Mouse (Mus musculus): ENCODE data around the gene Vmn1r236. TPM values are rescaled to one million over a fixed set of nuclear protein-coding genes. Genes with fewer than 3 reads are reported as not detected.
A peak's percentile ranks its signal among the peaks of the same experiment; 100 is the strongest.

Gene Vmn1r236
- polyA plus RNA-seq (2012; rRNA removed) (not detected in 2 replicates), polyA plus RNA-seq (2014; fragmentation: Nextera tagmentation; extraction: Ambion mirVana) (not detected in 2 replicates)

- TF ChIP-seq POLR2A (IDR thresholded peaks at IDR 0.05; ENCODE audit: borderline replicate concordance, extremely low read depth, insufficient read depth, insufficient read length) = no peak
- ATAC-seq (ENCODE audit: low FRiP score, low read depth) (no peak), DNase-seq (ENCODE audit: low spot score) (no peak)
- Histone ChIP-seq H3K9me3 (ENCODE audit: control insufficient read depth, low read length) (no peaks in the 10 kb centered on the region), H3K4me3 (replicated peaks; ENCODE audit: low read length) (no peak within 1 kb of the TSS), H3K4me2 (replicated peaks; ENCODE audit: low read depth, low read length, severe bottlenecking) (no peak within 1 kb of the TSS), H3K36me3 (ENCODE audit: control insufficient read depth, insufficient read depth, low read length) (no peaks in the 10 kb centered on the region), H3K27me3 (ENCODE audit: control insufficient read depth, insufficient read depth, low read length) (no peaks in the 10 kb centered on the region), H3K9ac (ENCODE audit: low read depth, low read length, severe bottlenecking) (no peak within 1 kb of the TSS), H3K4me1 (ENCODE audit: control insufficient read depth, insufficient read depth, low read length) (no peaks in the 10 kb centered on the region), H3K27ac (replicated peaks; ENCODE audit: low read depth, low read length) (no peak within 1 kb of the TSS)
- WGBS = 76% methylated on average over 3 of the region's 3 CpGs
These were observed at the start of gene Vmn1r236 for GRCm38 (mm10) chr17:21282642-21283041. Vmn1r236 (plus strand) TSS chr17:21282942.

- Histone ChIP-seq H3K4me3 (replicated peaks; ENCODE audit: low read length) (no peak within 1 kb of the TSS), H3K4me1 (ENCODE audit: control insufficient read depth, insufficient read depth, low read length) (no peaks in the 10 kb centered on the region), H3K9me3 (ENCODE audit: control insufficient read depth, low read length) (no peaks in the 10 kb centered on the region), H3K9ac (ENCODE audit: low read depth, low read length, severe bottlenecking) (no peak within 1 kb of the TSS), H3K27ac (replicated peaks; ENCODE audit: low read depth, low read length) (no peak within 1 kb of the TSS), H3K27me3 (ENCODE audit: control insufficient read depth, insufficient read depth, low read length) (no peaks in the 10 kb centered on the region), H3K4me2 (replicated peaks; ENCODE audit: low read depth, low read length, severe bottlenecking) (no peak within 1 kb of the TSS), H3K36me3 (ENCODE audit: control insufficient read depth, insufficient read depth, low read length) (no peaks in the 10 kb centered on the region)
- DNase-seq (ENCODE audit: low spot score) (no peak), ATAC-seq (ENCODE audit: low FRiP score, low read depth) (no peak)
- TF ChIP-seq POLR2A (IDR thresholded peaks at IDR 0.05; ENCODE audit: borderline replicate concordance, extremely low read depth, insufficient read depth, insufficient read length) = no peak
These were observed 26.6 kb upstream of the Vmn1r236 start, which contains the start of gene Vmn1r235 for GRCm38 (mm10) chr17:21256111-21256510. Vmn1r235 (plus strand) TSS chr17:21256411.

- Histone ChIP-seq H3K4me2 (replicated peaks; ENCODE audit: low read depth, low read length, severe bottlenecking) (no peak overlapping the region), H3K27ac (replicated peaks; ENCODE audit: low read depth, low read length) (no peak overlapping the region), H3K9me3 (ENCODE audit: control insufficient read depth, low read length) (no peaks in the 10 kb centered on the region), H3K4me3 (replicated peaks; ENCODE audit: low read length) (no peak overlapping the region), H3K4me1 (ENCODE audit: control insufficient read depth, insufficient read depth, low read length) (no peaks in the 10 kb centered on the region), H3K9ac (ENCODE audit: low read depth, low read length, severe bottlenecking) (no peak overlapping the region), H3K27me3 (ENCODE audit: control insufficient read depth, insufficient read depth, low read length) (no peaks in the 10 kb centered on the region), H3K36me3 (ENCODE audit: control insufficient read depth, insufficient read depth, low read length) (no peaks in the 10 kb centered on the region)
- ATAC-seq (ENCODE audit: low FRiP score, low read depth) = no peak
- TF ChIP-seq POLR2A (IDR thresholded peaks at IDR 0.05; ENCODE audit: borderline replicate concordance, extremely low read depth, insufficient read depth, insufficient read length) = no peak
- DNase-seq (ENCODE audit: low spot score) = peak; percentile 73
- 7% methylated on average over 4 of the region's 4 CpGs for WGBS
These were observed 10.6 kb upstream of the Vmn1r236 start for GRCm38 (mm10) chr17:21272103-21272502.

GRCm38 (mm10) chr17:21284395-21284794 lies 1.7 kb downstream of the Vmn1r236 start:
- Histone ChIP-seq H3K9ac (ENCODE audit: low read depth, low read length, severe bottlenecking) (no peak overlapping the region), H3K27ac (replicated peaks; ENCODE audit: low read depth, low read length) (no peak overlapping the region), H3K27me3 (ENCODE audit: control insufficient read depth, insufficient read depth, low read length) (no peaks in the 10 kb centered on the region), H3K36me3 (ENCODE audit: control insufficient read depth, insufficient read depth, low read length) (no peaks in the 10 kb centered on the region), H3K4me2 (replicated peaks; ENCODE audit: low read depth, low read length, severe bottlenecking) (no peak overlapping the region), H3K9me3 (ENCODE audit: control insufficient read depth, low read length) (no peaks in the 10 kb centered on the region), H3K4me3 (replicated peaks; ENCODE audit: low read length) (no peak overlapping the region), H3K4me1 (ENCODE audit: control insufficient read depth, insufficient read depth, low read length) (no peaks in the 10 kb centered on the region)
- ATAC-seq (ENCODE audit: low FRiP score, low read depth) (no peak), DNase-seq (ENCODE audit: low spot score) (no peak)
- no peak for TF ChIP-seq POLR2A (IDR thresholded peaks at IDR 0.05; ENCODE audit: borderline replicate concordance, extremely low read depth, insufficient read depth, insufficient read length)

- DNase-seq (ENCODE audit: low spot score) (no peak), ATAC-seq (ENCODE audit: low FRiP score, low read depth) (no peak)
- no peaks in the 10 kb centered on the region for H3K36me3 ChIP-seq (ENCODE audit: control insufficient read depth, insufficient read depth, low read length)
- no peak for TF ChIP-seq POLR2A (IDR thresholded peaks at IDR 0.05; ENCODE audit: borderline replicate concordance, extremely low read depth, insufficient read depth, insufficient read length)
- H3K9ac ChIP-seq (ENCODE audit: low read depth, low read length, severe bottlenecking) = no peak overlapping the region
- H3K27ac ChIP-seq (replicated peaks; ENCODE audit: low read depth, low read length) = no peak overlapping the region
- H3K27me3 ChIP-seq (ENCODE audit: control insufficient read depth, insufficient read depth, low read length) = no peaks in the 10 kb centered on the region
- no peaks in the 10 kb centered on the region for H3K9me3 ChIP-seq (ENCODE audit: control insufficient read depth, low read length)
- H3K4me1 ChIP-seq (ENCODE audit: control insufficient read depth, insufficient read depth, low read length) = no peaks in the 10 kb centered on the region
- H3K4me2 ChIP-seq (replicated peaks; ENCODE audit: low read depth, low read length, severe bottlenecking) = no peak overlapping the region
- no peak overlapping the region for H3K4me3 ChIP-seq (replicated peaks; ENCODE audit: low read length)
These were observed 7.0 kb downstream of the Vmn1r236 start for GRCm38 (mm10) chr17:21289695-21290094.

DNA sequence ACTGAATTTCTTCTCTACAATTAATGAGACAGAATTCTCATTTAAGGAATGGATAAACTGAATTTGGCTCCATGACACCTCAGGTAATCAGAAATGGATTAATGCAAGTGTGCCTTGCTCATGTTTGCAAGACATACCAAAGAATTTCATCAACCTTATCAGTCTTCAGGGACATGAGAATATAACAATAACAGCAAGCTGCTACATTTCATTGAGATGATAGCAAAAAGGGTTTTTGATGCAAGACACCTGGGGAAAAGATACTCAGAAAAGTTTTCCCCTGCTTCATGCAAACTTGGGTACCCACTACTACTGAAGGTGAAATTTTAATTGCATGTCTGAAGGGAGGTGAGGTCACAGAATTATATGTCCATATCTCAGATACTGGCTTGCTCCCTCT lies 28.8 kb downstream of the Vmn1r236 start, which contains the start of gene Vmn1r237:
Vmn1r237 (plus strand) TSS at position 301 of the 400 bp plus-strand sequence.
- Histone ChIP-seq H3K4me1 (ENCODE audit: control insufficient read depth, insufficient read depth, low read length) (no peaks in the 10 kb centered on the region), H3K27ac (replicated peaks; ENCODE audit: low read depth, low read length) (no peak within 1 kb of the TSS), H3K4me3 (replicated peaks; ENCODE audit: low read length) (no peak within 1 kb of the TSS), H3K27me3 (ENCODE audit: control insufficient read depth, insufficient read depth, low read length) (no peaks in the 10 kb centered on the region), H3K4me2 (replicated peaks; ENCODE audit: low read depth, low read length, severe bottlenecking) (no peak within 1 kb of the TSS), H3K36me3 (ENCODE audit: control insufficient read depth, insufficient read depth, low read length) (no peaks in the 10 kb centered on the region), H3K9ac (ENCODE audit: low read depth, low read length, severe bottlenecking) (no peak within 1 kb of the TSS), H3K9me3 (ENCODE audit: control insufficient read depth, low read length) (no peaks in the 10 kb centered on the region)
- TF ChIP-seq POLR2A (IDR thresholded peaks at IDR 0.05; ENCODE audit: borderline replicate concordance, extremely low read depth, insufficient read depth, insufficient read length) = no peak
- DNase-seq (ENCODE audit: low spot score) = no peak
- ATAC-seq (ENCODE audit: low FRiP score, low read depth) = no peak

Small RNA genes lying within 50 kb of the gene (microRNA-seq; reads per million reads assigned to microRNA genes)
- gene Gm26384 = not detected

Other genes with a start within 250 kb of the Vmn1r236 start
- gene Vmn1r234, start 56.9 kb upstream of the Vmn1r236 start, polyA plus RNA-seq (2012; rRNA removed) = not detected in 2 replicates
- not detected in 2 replicates for gene Vmn1r234, start 56.9 kb upstream of the Vmn1r236 start, polyA plus RNA-seq (2014; fragmentation: Nextera tagmentation; extraction: Ambion mirVana)
- not detected in 2 replicates for gene Vmn1r235, start 26.5 kb upstream of the Vmn1r236 start, polyA plus RNA-seq (2012; rRNA removed)
- gene Vmn1r235, start 26.5 kb upstream of the Vmn1r236 start, polyA plus RNA-seq (2014; fragmentation: Nextera tagmentation; extraction: Ambion mirVana) = not detected in 2 replicates
- gene Vmn1r237, start 28.9 kb downstream of the Vmn1r236 start, polyA plus RNA-seq (2012; rRNA removed) = not detected in 2 replicates
- not detected in 2 replicates for gene Vmn1r237, start 28.9 kb downstream of the Vmn1r236 start, polyA plus RNA-seq (2014; fragmentation: Nextera tagmentation; extraction: Ambion mirVana)
- 1.7 and 2.6 TPM in 2 replicates for gene Zfp677, start 100.8 kb downstream of the Vmn1r236 start, polyA plus RNA-seq (2012; rRNA removed)
- gene Zfp677, start 100.8 kb downstream of the Vmn1r236 start, polyA plus RNA-seq (2014; fragmentation: Nextera tagmentation; extraction: Ambion mirVana) = 4.7 and 4.9 TPM in 2 replicates
- 1.8 and 2.5 TPM in 2 replicates for gene Zfp54, start 140.3 kb downstream of the Vmn1r236 start, polyA plus RNA-seq (2012; rRNA removed)
- 4.5 and 5.2 TPM in 2 replicates for gene Zfp54, start 140.3 kb downstream of the Vmn1r236 start, polyA plus RNA-seq (2014; fragmentation: Nextera tagmentation; extraction: Ambion mirVana)
- 5.4 and 7.1 TPM in 2 replicates for gene Zfp51, start 167.4 kb downstream of the Vmn1r236 start, polyA plus RNA-seq (2012; rRNA removed)
- 14.7 and 16.6 TPM in 2 replicates for gene Zfp51, start 167.4 kb downstream of the Vmn1r236 start, polyA plus RNA-seq (2014; fragmentation: Nextera tagmentation; extraction: Ambion mirVana)
- gene Zfp53, start 206.1 kb downstream of the Vmn1r236 start, polyA plus RNA-seq (2012; rRNA removed) = 3.4 and 5.3 TPM in 2 replicates
- 9.4 and 10.3 TPM in 2 replicates for gene Zfp53, start 206.1 kb downstream of the Vmn1r236 start, polyA plus RNA-seq (2014; fragmentation: Nextera tagmentation; extraction: Ambion mirVana)